Mouse (Mus musculus) right cerebral cortex, postnatal 25 days (tissue): Measurements from ENCODE around the gene Tmem181a.
"Not testable (repeated sequence)": the region's sequence is repeated elsewhere in the genome, so short reads cannot be mapped to it uniquely, and the experiment has no call there.

Experiments used
- DNase-seq: peaks from one replicate; pipeline ENCODE4 v3.0.0; 2022

Tmem181a gene

DNA sequence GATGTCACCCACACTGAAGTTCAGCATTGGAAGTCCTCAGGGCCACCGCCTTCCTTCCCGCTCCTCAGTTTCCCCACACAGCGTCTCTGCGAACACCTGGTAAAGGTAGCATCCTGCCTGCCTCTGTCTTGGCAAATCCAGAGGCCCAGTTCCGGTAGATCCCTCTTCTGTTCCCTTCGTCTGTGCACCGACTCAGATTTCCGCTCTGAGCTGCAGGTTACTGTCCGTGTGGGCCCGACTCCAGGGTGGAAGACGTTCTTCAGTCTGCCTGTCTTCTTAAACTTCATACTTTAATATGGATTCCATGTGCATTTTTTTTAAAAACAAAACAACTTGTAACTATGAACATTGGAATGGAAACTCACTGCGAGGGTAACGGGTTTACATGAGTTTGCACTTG is 49.8 kb downstream of the Tmem181a start:
- not testable (repeated sequence) for DNase-seq

DNA sequence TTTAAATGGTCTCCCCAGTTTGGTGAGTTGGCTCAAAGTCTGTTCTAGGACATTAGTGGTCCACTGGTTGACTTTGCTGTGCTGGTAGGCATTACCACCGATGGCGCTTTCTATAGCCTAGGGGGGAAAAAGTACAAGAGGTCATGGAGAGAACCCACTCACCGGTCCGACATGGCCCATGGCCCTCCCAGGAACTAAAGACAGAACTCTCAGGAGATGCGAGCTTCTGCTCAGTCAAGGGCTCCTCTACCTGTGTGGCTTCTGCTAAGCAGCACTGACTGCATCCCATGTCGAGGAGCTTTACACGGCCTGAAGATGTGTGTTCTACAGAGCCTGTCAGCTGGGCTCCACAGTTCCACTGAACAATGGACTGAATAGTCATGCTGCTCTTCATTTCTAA is 55.1 kb downstream of the Tmem181a start:
- not testable (repeated sequence) for DNase-seq

DNA sequence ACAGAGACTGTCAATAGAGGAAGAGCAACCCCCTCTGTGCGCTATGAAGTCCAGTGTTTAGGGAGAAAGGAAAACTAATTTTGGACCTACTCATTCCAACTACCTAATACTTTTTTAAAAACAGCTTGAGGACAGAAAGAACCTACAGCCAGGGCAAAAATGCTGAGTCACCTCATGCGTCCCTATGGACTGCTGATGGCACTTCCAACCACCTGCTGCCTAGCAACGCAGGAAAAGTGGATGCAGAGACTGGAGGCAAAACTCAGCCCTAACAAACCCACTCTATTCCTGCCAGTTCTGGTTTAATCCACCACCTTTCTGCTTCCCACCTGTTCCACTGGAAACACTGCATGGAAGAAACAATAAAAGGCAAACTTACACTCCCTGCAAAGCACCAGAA is 56.1 kb downstream of the Tmem181a start:
- not testable (repeated sequence) for DNase-seq

DNA sequence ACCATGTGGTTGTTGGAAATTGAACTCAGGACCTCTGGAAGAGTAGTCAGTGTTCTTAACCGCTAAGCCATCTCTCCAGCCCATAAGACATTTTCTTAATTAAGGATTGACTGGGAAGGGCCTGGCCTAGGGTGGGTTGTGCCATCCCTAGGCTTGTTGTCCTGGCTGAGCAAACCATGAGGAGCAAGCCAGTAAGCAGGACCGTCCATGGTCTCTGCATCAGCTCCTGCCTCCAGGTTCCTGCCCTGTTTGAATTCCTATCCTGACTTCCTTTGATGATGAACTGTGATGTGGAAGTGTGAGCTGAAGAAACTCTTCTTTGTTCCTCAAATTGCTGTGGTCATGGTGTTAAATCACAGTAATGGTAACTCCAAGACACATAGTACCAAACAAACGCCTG is 57.8 kb downstream of the Tmem181a start:
- DNase-seq, result not testable (repeated sequence)

DNA sequence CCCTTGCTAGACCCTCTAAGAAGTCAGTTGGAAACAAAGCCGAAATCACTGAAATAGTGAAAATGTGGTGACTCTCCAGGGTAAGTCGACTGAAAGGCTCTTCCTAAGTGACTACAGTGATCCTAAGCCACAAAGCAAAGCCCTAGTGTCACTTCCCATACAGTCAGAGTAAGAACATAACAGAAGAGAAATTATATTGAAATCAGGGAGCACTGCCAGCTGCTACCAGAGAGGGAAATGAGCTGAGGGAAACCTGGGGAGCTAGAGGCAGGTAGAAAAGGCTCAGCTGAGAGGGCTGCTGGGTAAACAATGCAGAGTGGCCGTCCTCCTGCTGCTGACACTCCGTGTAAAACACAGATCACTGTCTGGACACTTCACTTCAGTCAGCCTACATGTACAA is 59.0 kb downstream of the Tmem181a start:
- not testable (repeated sequence) for DNase-seq

DNA sequence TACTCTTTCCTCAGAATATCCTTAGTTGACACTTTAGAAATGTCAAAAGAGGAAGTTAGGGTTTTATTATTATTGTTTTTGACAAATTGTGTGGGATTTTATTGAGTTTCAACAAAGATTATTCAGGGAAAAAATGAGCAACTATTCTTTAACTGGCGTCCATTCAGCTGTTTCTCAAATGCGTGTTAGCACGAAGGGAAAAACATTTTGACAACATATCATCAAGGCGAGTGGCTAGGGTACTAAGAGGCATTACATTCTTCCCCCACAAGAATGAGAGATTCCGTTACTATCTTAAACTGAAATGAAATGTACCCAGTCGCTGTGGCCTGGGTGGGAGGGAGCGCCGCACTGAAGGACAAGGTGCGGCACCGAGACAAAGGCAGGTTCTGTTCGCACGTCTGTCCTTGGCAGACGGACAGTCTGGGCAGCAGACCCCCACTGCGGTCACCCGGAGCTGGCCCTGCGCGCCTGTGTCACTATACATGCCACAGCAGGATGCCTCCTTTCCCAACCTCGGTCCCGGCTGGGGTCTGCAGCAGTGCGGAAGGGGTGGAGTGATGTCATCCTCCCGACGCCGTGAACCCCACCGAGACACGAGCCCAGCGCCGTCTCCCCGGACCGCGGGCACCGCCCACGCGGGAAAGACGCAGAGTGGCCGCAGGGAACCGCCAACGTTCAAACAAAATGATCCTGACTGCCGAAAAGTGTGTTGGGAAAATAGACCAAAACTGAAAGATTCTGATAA is 59.9 kb downstream of the Tmem181a start:
- DNase-seq, result peak; percentile 64

DNA sequence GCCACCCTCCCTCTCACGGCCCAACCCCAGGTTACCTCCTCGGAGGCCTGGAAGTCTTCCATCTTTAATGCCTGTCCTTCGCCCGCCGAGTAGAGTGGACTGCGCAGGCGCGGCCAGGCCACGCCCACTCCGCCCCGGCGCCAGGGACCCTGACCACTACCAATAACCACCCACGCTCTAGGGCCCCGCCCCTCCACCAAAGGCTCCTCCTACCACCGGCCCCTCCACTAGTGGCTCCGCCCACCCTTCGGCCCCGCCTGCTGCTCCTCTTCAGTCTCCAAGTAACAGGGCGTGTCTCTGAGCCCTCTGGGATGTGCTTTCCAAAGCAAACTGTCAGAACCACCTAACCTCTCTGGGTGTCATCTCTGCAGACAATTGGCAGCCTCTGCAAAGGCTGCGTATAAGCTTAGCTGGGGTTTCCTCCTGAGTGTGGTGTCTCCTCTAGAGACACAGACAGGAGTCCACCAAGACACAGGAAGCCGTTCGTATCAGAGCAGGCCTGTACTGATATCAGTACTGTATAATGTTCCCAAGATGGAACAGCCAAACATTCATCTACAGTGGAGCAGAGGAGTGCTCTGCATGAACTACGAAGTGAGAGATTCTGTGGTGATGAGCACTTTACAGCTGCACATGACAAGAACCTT is 60.8 kb downstream of the Tmem181a start, which contains the start of gene Dynlt1a:
Dynlt1a (minus strand) TSS at position 162 of the 647 bp plus-strand sequence.
- peak; percentile 92 for DNase-seq

DNA sequence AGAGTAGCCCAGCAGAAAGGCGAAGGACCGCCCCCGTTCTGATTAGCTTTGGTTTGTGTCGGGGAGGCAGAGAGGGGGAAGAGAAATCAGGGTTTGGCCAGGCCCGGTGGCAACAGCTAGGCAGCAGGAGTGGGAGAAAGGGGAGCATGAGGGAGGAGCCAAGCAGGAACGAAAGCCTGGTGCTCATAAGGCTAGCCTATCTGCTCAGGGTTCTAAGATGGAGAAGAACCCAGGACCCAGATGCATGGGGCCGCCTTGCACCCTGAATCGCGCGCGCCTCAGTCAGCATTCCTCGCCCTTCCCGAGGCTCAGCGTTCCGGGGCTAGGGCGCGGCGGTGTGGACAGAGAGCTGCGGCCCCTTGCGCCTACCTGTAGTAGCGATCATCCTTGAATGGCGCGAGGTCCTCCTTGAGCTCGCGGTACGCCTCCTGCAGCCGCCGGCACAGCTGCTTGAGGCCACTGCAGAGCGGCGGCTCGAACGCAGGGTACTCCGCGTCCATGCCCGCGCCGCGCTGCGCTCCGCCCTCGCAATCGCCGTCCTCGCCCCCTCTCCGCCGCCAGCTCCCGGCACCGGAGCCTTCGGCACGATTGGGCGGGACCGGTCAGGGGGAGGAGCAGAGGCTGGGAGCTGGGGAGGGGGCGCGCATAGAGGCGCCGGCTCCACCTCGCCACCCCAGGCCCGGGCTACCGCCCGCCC is 64.6 kb downstream of the Tmem181a start:
- DNase-seq, result not testable (repeated sequence)

DNA sequence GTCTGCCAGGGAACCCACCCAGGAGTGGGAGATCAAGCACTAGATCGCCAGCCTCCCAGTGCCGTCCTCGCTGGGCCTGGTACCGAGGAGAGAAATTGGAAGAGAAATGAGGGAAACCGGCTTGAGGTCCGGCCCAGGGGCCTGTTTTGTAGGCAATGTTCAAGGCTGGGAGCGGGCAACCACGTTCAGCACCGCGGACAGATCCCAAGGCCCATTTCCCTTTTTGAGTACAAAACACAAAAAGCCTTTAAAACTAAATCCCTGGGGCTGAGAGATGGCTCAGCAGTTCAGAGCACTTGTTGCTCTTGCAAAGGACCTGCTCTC is 65.1 kb downstream of the Tmem181a start:
- DNase-seq, result not testable (repeated sequence)

DNA sequence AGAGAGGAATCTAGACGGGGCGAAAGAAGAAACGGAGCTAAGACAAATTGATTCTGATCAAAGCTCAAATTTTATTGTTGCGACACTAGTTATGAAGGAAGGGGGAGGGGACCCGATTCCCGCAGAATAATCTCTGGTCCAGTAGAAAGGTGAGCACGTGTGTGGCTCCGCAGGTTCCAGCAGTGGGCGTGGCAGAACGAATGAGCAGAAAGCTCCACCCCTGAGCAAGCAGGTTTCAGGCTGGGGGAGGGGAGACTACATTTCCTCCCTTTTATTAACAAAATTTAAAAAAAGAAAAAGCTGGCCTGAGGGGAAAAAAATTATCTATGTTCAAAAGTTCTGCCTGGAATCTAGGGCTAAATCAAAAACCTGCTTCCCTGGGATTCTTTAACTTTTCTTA is 68.4 kb downstream of the Tmem181a start:
- not testable (repeated sequence) for DNase-seq

DNA sequence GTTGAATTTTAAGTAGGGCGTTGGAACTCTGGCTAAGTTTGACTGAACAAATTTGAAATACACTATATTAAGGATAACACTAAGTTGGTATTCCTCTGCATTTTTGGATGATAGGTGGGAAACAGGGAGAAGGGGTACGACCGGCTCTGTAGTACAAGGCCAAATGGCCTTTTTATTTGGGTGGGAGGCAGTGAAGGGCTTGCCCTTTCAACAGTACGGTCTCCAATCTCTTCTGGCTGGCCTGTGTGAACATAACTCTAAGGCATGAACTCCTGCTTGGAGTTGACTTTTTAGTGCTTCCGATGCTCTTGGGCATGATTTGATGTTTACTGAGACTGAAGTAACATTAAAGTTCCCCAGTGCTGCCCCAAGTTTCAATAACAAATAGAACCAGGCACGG is 68.9 kb downstream of the Tmem181a start:
- DNase-seq, result not testable (repeated sequence)

DNA sequence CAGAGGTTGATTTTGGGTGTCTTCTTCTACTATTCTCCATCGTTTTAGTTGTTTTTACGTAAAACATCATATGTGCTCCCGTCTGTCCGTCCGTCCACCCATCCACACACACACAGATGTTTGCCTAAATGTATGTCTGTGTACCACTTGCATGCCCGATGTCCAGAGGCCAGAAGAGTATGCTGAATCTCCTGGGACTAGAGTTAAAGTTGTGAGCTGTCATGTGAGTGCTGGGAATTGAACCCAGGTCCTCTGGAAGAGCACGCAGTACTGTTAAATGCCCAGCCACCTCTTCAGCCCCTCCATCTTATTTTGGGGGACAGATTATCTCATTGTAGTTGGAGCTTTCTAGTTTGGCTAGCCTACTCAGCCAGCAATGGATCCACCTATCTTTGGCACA is 70.9 kb downstream of the Tmem181a start:
- not testable (repeated sequence) for DNase-seq

DNA sequence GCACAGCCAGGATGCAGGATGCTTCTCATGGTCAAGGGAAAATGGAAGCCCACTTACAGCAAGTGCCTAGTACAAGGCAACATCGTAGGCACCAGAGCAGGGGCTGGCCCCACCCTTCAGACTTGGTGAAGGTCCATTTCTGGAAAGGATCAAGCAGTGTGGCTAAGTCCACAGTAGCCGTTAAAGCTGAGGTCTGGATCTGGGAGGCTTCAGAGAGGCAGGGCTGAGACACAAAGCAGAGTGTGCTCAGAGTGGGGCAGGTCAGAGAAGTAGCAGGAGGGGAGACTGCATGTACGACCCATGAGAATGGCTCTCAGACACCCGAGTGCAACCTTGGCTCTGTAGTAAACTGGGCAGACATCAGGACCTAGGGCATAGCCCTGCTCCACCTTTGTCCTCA is 72.3 kb downstream of the Tmem181a start:
- DNase-seq, result not testable (repeated sequence)

DNA sequence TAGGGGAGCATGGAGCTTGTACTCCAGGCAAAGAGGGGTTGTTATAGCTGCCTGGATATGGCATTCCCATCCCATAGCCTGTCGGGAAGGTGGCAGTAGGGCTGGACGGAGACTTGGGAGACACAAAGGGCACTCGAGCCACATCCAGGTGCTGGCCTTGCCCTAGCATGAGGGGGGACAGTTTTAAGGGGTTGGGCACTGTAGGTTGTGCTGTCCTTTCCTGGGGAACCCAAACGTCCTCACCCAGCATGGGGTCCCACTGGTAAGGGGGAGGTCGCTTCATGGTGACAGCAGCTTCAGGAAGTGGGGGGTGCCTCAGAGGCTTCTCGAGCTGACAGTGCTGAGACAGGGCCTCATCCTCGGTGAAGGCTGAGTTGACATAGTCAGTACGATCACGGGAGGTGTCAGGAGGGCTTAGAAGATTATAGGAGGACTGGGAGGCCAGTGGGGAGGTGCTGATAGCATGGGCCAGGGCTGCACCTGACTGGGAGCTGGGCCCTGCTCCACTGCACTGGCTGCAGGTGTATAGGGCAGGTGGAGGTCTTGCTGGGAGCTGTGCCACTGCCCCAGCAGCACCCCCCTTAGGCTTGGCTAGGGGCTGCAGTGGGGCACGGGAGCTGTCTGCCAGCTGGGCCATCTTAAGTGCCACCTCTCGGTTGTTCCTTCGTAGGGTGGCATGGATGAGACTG is 86.1 kb downstream of the Tmem181a start:
- not testable (repeated sequence) for DNase-seq

DNA sequence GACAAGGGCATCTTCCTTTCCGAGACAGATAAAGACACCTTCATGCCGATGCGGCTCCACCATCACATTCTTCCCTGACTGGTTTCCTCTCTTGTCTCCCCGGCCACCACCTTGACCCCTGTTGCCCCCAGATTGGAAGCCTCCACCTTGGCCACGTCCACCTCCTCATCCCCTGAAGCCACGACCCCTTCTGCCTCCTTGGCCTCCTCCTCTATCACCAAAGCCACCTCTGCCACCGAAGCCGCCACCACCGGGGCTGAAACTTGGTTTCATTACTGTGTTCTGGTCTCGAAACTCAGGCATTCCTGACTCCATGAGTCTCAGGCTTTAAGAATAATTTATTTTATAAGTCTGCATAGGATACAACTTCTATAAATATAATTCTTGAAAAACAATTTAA is 98.6 kb downstream of the Tmem181a start:
- not testable (repeated sequence) for DNase-seq
